Mouse (Mus musculus) small intestine, adult 2 months (tissue): ENCODE measurements around the gene Ptprj.

Experiments used
- CTCF ChIP-seq: fragments of 200-500 bp; IDR thresholded peaks from 2 replicates; pipeline ENCODE4 v1.5.1; 2012; ENCODE audit warnings: low read depth, mild to moderate bottlenecking, control low read depth, inconsistent platforms, low read length, moderate library complexity, mixed read lengths; ENCODE audit not compliant: insufficient replicate concordance, insufficient read length; ENCODE audit errors: extremely low read depth
- POLR2A ChIP-seq: fragments of 200-500 bp; IDR thresholded peaks from 2 replicates; pipeline ENCODE4 v1.6.1; 2012; ENCODE audit warnings: low read depth, mild to moderate bottlenecking, control low read depth, inconsistent platforms, low read length, moderate library complexity

GRCm38 (mm10) chr2:90576936-90577335 is 3.5 kb downstream of the Ptprj start:
- no peak for TF ChIP-seq CTCF
- no peak for TF ChIP-seq POLR2A
